Mouse (Mus musculus) G1E (cell line): ENCODE measurements around the gene Actl9. TPM values are rescaled to one million over a fixed set of nuclear protein-coding genes. Genes with fewer than 3 reads are reported as not detected.

Experiments
- ATAC-seq: 2 replicates; pipeline ENCODE4 v1.8.0; 2016; ENCODE audit warnings: mild to moderate bottlenecking; ENCODE audit not compliant: insufficient number of reproducible peaks, poor library complexity, low FRiP score, severe bottlenecking; ENCODE audit errors: extremely low read depth
- DNase-seq: peaks from one replicate; pipeline ENCODE4 v3.0.0; 2012; ENCODE audit warnings: low spot score
- H3K27me3 ChIP-seq: 2 replicates; pipeline ENCODE4 v1.6.1; 2012; ENCODE audit warnings: mild to moderate bottlenecking, low read length, inconsistent platforms; ENCODE audit not compliant: insufficient read depth
- H3K36me3 ChIP-seq: replicated peaks from 2 replicates; pipeline ENCODE3; 2012; ENCODE audit warnings: mild to moderate bottlenecking, inconsistent platforms
- H3K4me1 ChIP-seq: 2 replicates; pipeline ENCODE4 v1.6.1; 2012; ENCODE audit warnings: low read depth, low read length, inconsistent platforms, mixed read lengths; ENCODE audit not compliant: insufficient read depth
- H3K4me3 ChIP-seq: 2 replicates; pipeline ENCODE4 v1.5.1; 2012; ENCODE audit warnings: low read depth, mild to moderate bottlenecking, inconsistent platforms, low read length, moderate library complexity, mixed read lengths
- H3K9me3 ChIP-seq: replicated peaks from 2 replicates; pipeline ENCODE4 v1.6.1; 2012; ENCODE audit warnings: inconsistent platforms
- CTCF ChIP-seq: IDR thresholded peaks from 2 replicates; pipeline ENCODE4 v1.5.1; 2012; ENCODE audit warnings: low read depth, low read length, inconsistent platforms, mixed read lengths
- GATA1 ChIP-seq: IDR thresholded peaks from 2 replicates; pipeline ENCODE4 v1.6.1; 2012; ENCODE audit warnings: borderline replicate concordance, low read length, inconsistent platforms, mixed read lengths
- GATA2 ChIP-seq: IDR thresholded peaks from 2 replicates; pipeline ENCODE4 v1.6.1; 2012; ENCODE audit warnings: low read depth, low read length, inconsistent platforms, borderline replicate concordance
- POLR2AphosphoS5 ChIP-seq: IDR thresholded peaks from 2 replicates; pipeline ENCODE4 v1.6.1; 2012; ENCODE audit warnings: low read depth, low read length, inconsistent platforms; ENCODE audit not compliant: insufficient replicate concordance
- TAL1 ChIP-seq: conservative IDR thresholded peaks from 2 replicates; pipeline ENCODE4 v1.6.1; 2012; ENCODE audit warnings: low read depth, low read length, inconsistent platforms, mixed read lengths
- polyA plus RNA-seq: library from polyadenylated mRNA; stranded (reverse); fragments of >175 nt; gene quantifications from 2 replicates; pipeline ENCODE4 v1.2.3, GENCODE M21; 2012
- total RNA-seq, 2 experiments: library from RNA; stranded (forward) in 1 of 2; stranded (reverse) in 1 of 2; fragments of 200-1000 nt in 1 of 2; fragments of >200 nt in 1 of 2; fragmentation: Nextera tagmentation in 1 of 2; gene quantifications; 2 replicates each; pipeline ENCODE4 v1.2.3; 2014 to 2017

Gene Actl9
- total and polyA plus RNA-seq, 3 experiments: 0.11 TPM; not detected in 2

DNA sequence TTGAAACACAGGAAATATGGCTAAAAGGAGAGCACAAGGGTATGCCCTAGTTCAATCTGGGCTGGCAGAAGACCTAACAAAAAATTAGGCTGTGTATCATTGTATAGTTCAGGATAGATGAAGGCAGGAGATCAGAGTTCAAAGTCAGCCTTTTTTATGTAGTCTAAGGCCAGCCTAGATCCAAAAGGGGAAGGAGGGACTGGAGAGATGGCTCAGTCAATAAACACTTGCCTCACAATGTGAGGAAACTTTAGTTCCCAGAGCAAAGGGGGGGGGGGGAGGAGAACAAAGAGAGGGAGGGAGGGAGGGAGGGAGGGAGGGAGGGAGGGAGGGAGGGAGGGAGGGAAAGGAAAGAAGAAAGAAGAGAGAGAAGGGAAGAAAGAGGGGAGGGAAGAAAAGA is 8.5 kb downstream of the Actl9 start:
- Histone ChIP-seq H3K9me3 (no peaks in the 10 kb centered on the region), H3K4me1 (peaks cover 12% of the 10 kb centered on the region), H3K4me3 (no peak overlapping the region), H3K27me3 (no peaks in the 10 kb centered on the region), H3K36me3 (no peaks in the 10 kb centered on the region)
- ATAC-seq: no peak
- TF ChIP-seq GATA2: no peak
- no peak for TF ChIP-seq TAL1
- no peak for TF ChIP-seq CTCF
- TF ChIP-seq GATA1: no peak
- no peak for TF ChIP-seq POLR2AphosphoS5
- DNase-seq: no peak

DNA sequence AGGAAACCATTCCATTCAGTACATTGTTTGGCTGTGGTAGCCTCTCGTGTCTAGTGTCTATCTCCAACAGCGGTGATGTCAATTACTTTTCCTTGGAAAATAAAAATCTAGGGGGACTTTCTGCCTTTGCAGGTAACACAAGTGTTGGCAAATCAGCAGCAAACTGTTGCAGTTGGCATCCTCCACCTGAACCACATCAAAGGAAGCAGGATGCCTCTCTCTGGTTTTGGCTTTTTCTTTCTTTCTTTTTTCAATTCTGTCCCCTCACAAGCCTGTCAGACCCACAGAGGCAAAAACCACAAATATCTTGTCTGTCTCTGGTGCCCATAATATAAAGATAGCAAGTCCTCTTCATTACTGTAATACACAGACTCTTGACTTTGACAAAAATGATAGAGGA is 23.9 kb downstream of the Actl9 start:
- H3K36me3 ChIP-seq: no peaks in the 10 kb centered on the region
- H3K9me3 ChIP-seq: no peaks in the 10 kb centered on the region
- H3K4me3 ChIP-seq: no peak overlapping the region
- DNase-seq (no peak), ATAC-seq (no peak)
- TF ChIP-seq POLR2AphosphoS5: no peak
- no peak for TF ChIP-seq CTCF
- no peak for TF ChIP-seq GATA1
- TF ChIP-seq TAL1: no peak
- TF ChIP-seq GATA2: no peak
- H3K27me3 ChIP-seq: peaks cover 5% of the 10 kb centered on the region; the same call in 1 of the 2 replicates
- no peaks in the 10 kb centered on the region for H3K4me1 ChIP-seq

- H3K4me1 ChIP-seq: no peaks in the 10 kb centered on the region
- no peak for ATAC-seq
- H3K27me3 ChIP-seq: peaks cover 5% of the 10 kb centered on the region
- TF ChIP-seq GATA2 (no peak), GATA1 (no peak), TAL1 (no peak), POLR2AphosphoS5 (no peak), CTCF (no peak)
- no peaks in the 10 kb centered on the region for H3K36me3 ChIP-seq
- no peak overlapping the region for H3K4me3 ChIP-seq
- H3K9me3 ChIP-seq: no peaks in the 10 kb centered on the region
- no peak for DNase-seq
Measured at GRCm38 (mm10) chr17:33471206-33471605, 38.5 kb downstream of the Actl9 start.

Other genes starting within 250 kb of the Actl9 start
- gene Olfr239, start 241.6 kb upstream of the Actl9 start, total RNA-seq (2014; fragmentation: Nextera tagmentation): not detected in 2 replicates
- gene Olfr239, start 241.6 kb upstream of the Actl9 start, total RNA-seq (2017): not detected in 2 replicates
- gene Olfr239, start 241.6 kb upstream of the Actl9 start, polyA plus RNA-seq: not detected in 2 replicates
- gene Olfr1564, start 211.2 kb upstream of the Actl9 start, total RNA-seq (2014; fragmentation: Nextera tagmentation): not detected in 2 replicates
- under 0.01 and 0.06 TPM in 2 replicates for gene Olfr1564, start 211.2 kb upstream of the Actl9 start, total RNA-seq (2017)
- not detected in 2 replicates for gene Olfr1564, start 211.2 kb upstream of the Actl9 start, polyA plus RNA-seq
- 29.0 and 30.5 TPM in 2 replicates for gene Zfp955a, start 177.8 kb upstream of the Actl9 start, total RNA-seq (2014; fragmentation: Nextera tagmentation)
- 24.6 and 26.8 TPM in 2 replicates for gene Zfp955a, start 177.8 kb upstream of the Actl9 start, total RNA-seq (2017)
- gene Zfp955a, start 177.8 kb upstream of the Actl9 start, polyA plus RNA-seq: 0.37 and 0.50 TPM in 2 replicates
- not detected in 2 replicates for gene Olfr63, start 168.2 kb upstream of the Actl9 start, total RNA-seq (2014; fragmentation: Nextera tagmentation)
- 0.06 and 0.11 TPM in 2 replicates for gene Olfr63, start 168.2 kb upstream of the Actl9 start, total RNA-seq (2017)
- not detected in 2 replicates for gene Olfr63, start 168.2 kb upstream of the Actl9 start, polyA plus RNA-seq
- 17.8 and 18.1 TPM in 2 replicates for gene Zfp955b, start 143.4 kb upstream of the Actl9 start, total RNA-seq (2014; fragmentation: Nextera tagmentation)
- 14.3 and 17.8 TPM in 2 replicates for gene Zfp955b, start 143.4 kb upstream of the Actl9 start, total RNA-seq (2017)
- 0.44 and 0.62 TPM in 2 replicates for gene Zfp955b, start 143.4 kb upstream of the Actl9 start, polyA plus RNA-seq
- gene Zfp81, start 74.0 kb upstream of the Actl9 start, total RNA-seq (2014; fragmentation: Nextera tagmentation): 27.7 and 30.3 TPM in 2 replicates
- gene Zfp81, start 74.0 kb upstream of the Actl9 start, total RNA-seq (2017): 14.5 TPM in 2 replicates
- 0.22 and 0.35 TPM in 2 replicates for gene Zfp81, start 74.0 kb upstream of the Actl9 start, polyA plus RNA-seq
- gene Zfp101, start 38.3 kb upstream of the Actl9 start, total RNA-seq (2014; fragmentation: Nextera tagmentation): 58.9 and 65.6 TPM in 2 replicates
- 68.2 and 97.1 TPM in 2 replicates for gene Zfp101, start 38.3 kb upstream of the Actl9 start, total RNA-seq (2017)
- gene Zfp101, start 38.3 kb upstream of the Actl9 start, polyA plus RNA-seq: 0.55 and 0.87 TPM in 2 replicates
- 2.0 and 4.5 TPM in 2 replicates for gene Adamts10, start 91.3 kb downstream of the Actl9 start, total RNA-seq (2014; fragmentation: Nextera tagmentation)
- 3.4 and 4.0 TPM in 2 replicates for gene Adamts10, start 91.3 kb downstream of the Actl9 start, total RNA-seq (2017)
- 2.8 and 3.5 TPM in 2 replicates for gene Adamts10, start 91.3 kb downstream of the Actl9 start, polyA plus RNA-seq
- 0.44 and 0.90 TPM in 2 replicates for gene Myo1f, start 122.8 kb downstream of the Actl9 start, total RNA-seq (2014; fragmentation: Nextera tagmentation)
- gene Myo1f, start 122.8 kb downstream of the Actl9 start, total RNA-seq (2017): 2.1 and 2.8 TPM in 2 replicates
- gene Myo1f, start 122.8 kb downstream of the Actl9 start, polyA plus RNA-seq: 0.17 and 0.19 TPM in 2 replicates
- gene Zfp414, start 196.2 kb downstream of the Actl9 start, total RNA-seq (2014; fragmentation: Nextera tagmentation): 34.7 and 66.1 TPM in 2 replicates
- gene Zfp414, start 196.2 kb downstream of the Actl9 start, total RNA-seq (2017): 14.7 and 26.3 TPM in 2 replicates
- 111 and 116 TPM in 2 replicates for gene Zfp414, start 196.2 kb downstream of the Actl9 start, polyA plus RNA-seq
- 2.0 and 3.3 TPM in 2 replicates for gene Pram1, start 205.2 kb downstream of the Actl9 start, total RNA-seq (2014; fragmentation: Nextera tagmentation)
- 0.11 TPM in 1 of 2 replicates, not detected in the other for gene Pram1, start 205.2 kb downstream of the Actl9 start, total RNA-seq (2017)
- gene Pram1, start 205.2 kb downstream of the Actl9 start, polyA plus RNA-seq: 0.24 TPM in 1 of 2 replicates, not detected in the other